Mouse (Mus musculus) MEL (cell line): Measurements from ENCODE around the gene Pla2g2c. TPM values are rescaled to one million over a fixed set of nuclear protein-coding genes. Genes with fewer than 3 reads are reported as not detected.

Experiments used
- DNase-seq: peaks from one replicate; pipeline ENCODE4 v3.0.0; 2011; ENCODE audit warnings: low read depth, low spot score
- H3K27ac ChIP-seq: 2 replicates; pipeline ENCODE4 v1.5.1; 2012; ENCODE audit warnings: low read depth, mild to moderate bottlenecking, control low read depth, low read length, moderate library complexity; ENCODE audit not compliant: control insufficient read depth
- H3K27me3 ChIP-seq, 2 experiments: fragments of 150-350 bp in 1 of 2; sonication (generic) in 1 of 2; 2 replicates each; pipeline ENCODE4 v1.6.1; 2012; ENCODE audit warnings: low read length in 2 of 2, mild to moderate bottlenecking in 2 of 2, improper control_type of control experiment in 1 of 2, moderate library complexity in 1 of 2; ENCODE audit not compliant: insufficient read depth in 2 of 2, control insufficient read depth in 1 of 2
- H3K36me3 ChIP-seq, 2 experiments: 2 replicates each; pipeline ENCODE4 v1.6.1; 2012 to 2014; ENCODE audit warnings: low read length in 2 of 2, improper control_type of control experiment in 1 of 2, inconsistent platforms in 1 of 2, mild to moderate bottlenecking in 1 of 2; ENCODE audit not compliant: insufficient read depth in 2 of 2, control insufficient read depth in 1 of 2
- H3K4me1 ChIP-seq, 2 experiments: fragments of 150-350 bp in 1 of 2; sonication (generic) in 1 of 2; 2 replicates each; pipeline ENCODE4 v1.6.1; 2012; ENCODE audit warnings: low read length in 2 of 2, improper control_type of control experiment in 1 of 2, mild to moderate bottlenecking in 1 of 2; ENCODE audit not compliant: insufficient read depth in 2 of 2, control insufficient read depth in 1 of 2
- H3K4me3 ChIP-seq, 2 experiments: fragments of 150-350 bp in 1 of 2; sonication (generic) in 1 of 2; 2 replicates each; pipeline ENCODE4 v1.5.1; 2012; ENCODE audit warnings: low read depth in 2 of 2, low read length in 2 of 2, mild to moderate bottlenecking in 2 of 2, moderate library complexity in 2 of 2, control low read depth in 1 of 2, improper control_type of control experiment in 1 of 2; ENCODE audit not compliant: control insufficient read depth in 1 of 2, insufficient read depth in 1 of 2
- H3K79me2 ChIP-seq: 2 replicates; pipeline ENCODE4 v1.6.1; 2012; ENCODE audit warnings: mild to moderate bottlenecking, low read length, moderate library complexity; ENCODE audit not compliant: control insufficient read depth, poor library complexity, insufficient read depth
- H3K9ac ChIP-seq: 2 replicates; pipeline ENCODE4 v1.6.1; 2012; ENCODE audit warnings: low read depth, mild to moderate bottlenecking, control low read depth, low read length, moderate library complexity; ENCODE audit not compliant: control insufficient read depth, poor library complexity, severe bottlenecking
- H3K9me3 ChIP-seq: fragments of 150-350 bp; sonication (generic); replicated peaks from 2 replicates; pipeline ENCODE4 v1.6.1; 2012; ENCODE audit warnings: mild to moderate bottlenecking, low read length, improper control_type of control experiment, moderate library complexity; ENCODE audit not compliant: insufficient read depth
- BHLHE40 ChIP-seq: IDR thresholded peaks from 2 replicates; pipeline ENCODE4 v1.6.1; 2012; ENCODE audit warnings: low read depth, mild to moderate bottlenecking, inconsistent platforms, low read length, improper control_type of control experiment, borderline replicate concordance
- CHD1 ChIP-seq: IDR thresholded peaks from 2 replicates; pipeline ENCODE4 v1.6.1; 2012; ENCODE audit warnings: low read depth, mild to moderate bottlenecking, inconsistent platforms, low read length, improper control_type of control experiment
- CHD2 ChIP-seq: IDR thresholded peaks from 2 replicates; pipeline ENCODE4 v1.6.1; 2011; ENCODE audit warnings: low read length, improper control_type of control experiment
- ELF1 ChIP-seq: IDR thresholded peaks from 2 replicates; pipeline ENCODE4 v1.6.1; 2014; ENCODE audit warnings: low read depth, mild to moderate bottlenecking, inconsistent platforms, low read length, improper control_type of control experiment, moderate library complexity
- EP300 ChIP-seq, 2 experiments: IDR thresholded peaks; 2 replicates each; pipeline ENCODE4 v1.6.1; 2011; ENCODE audit warnings: improper control_type of control experiment in 2 of 2, low read length in 2 of 2, low read depth in 1 of 2, mild to moderate bottlenecking in 1 of 2
- ETS1 ChIP-seq: IDR thresholded peaks from 2 replicates; pipeline ENCODE4 v1.6.1; 2012; ENCODE audit warnings: low read depth, mild to moderate bottlenecking, inconsistent platforms, low read length, improper control_type of control experiment, moderate library complexity
- MAZ ChIP-seq: IDR thresholded peaks from 2 replicates; pipeline ENCODE4 v1.6.1; 2012; ENCODE audit warnings: low read depth, mild to moderate bottlenecking, inconsistent platforms, low read length, improper control_type of control experiment
- MEF2A ChIP-seq: IDR thresholded peaks from 2 replicates; pipeline ENCODE4 v1.6.1; 2014; ENCODE audit warnings: low read depth, mild to moderate bottlenecking, inconsistent platforms, low read length, improper control_type of control experiment; ENCODE audit not compliant: poor library complexity, insufficient replicate concordance, severe bottlenecking; ENCODE audit errors: extremely low read depth
- MYB ChIP-seq: IDR thresholded peaks from 2 replicates; pipeline ENCODE4 v1.6.1; 2011; ENCODE audit warnings: mild to moderate bottlenecking, low read depth, low read length, improper control_type of control experiment
- NELFE ChIP-seq: IDR thresholded peaks from 2 replicates; pipeline ENCODE4 v1.6.1; 2011; ENCODE audit warnings: low read depth, low read length, improper control_type of control experiment
- NRF1 ChIP-seq: IDR thresholded peaks from 2 replicates; pipeline ENCODE4 v1.6.1; 2014; ENCODE audit warnings: low read depth, mild to moderate bottlenecking, inconsistent platforms, low read length, improper control_type of control experiment, moderate library complexity; ENCODE audit not compliant: poor library complexity, insufficient read depth, severe bottlenecking
- POLR2AphosphoS2 ChIP-seq: IDR thresholded peaks from 2 replicates; pipeline ENCODE4 v1.6.1; 2011; ENCODE audit warnings: low read length, improper control_type of control experiment
- POLR2AphosphoS5 ChIP-seq: IDR thresholded peaks from 2 replicates; pipeline ENCODE4 v1.6.1; 2012; ENCODE audit warnings: low read depth, borderline replicate concordance, mild to moderate bottlenecking, inconsistent platforms, low read length, moderate library complexity, mixed read lengths
- RAD21 ChIP-seq: IDR thresholded peaks from 2 replicates; pipeline ENCODE4 v1.6.1; 2011; ENCODE audit warnings: mild to moderate bottlenecking, low read depth, low read length, improper control_type of control experiment
- RCOR1 ChIP-seq: IDR thresholded peaks from 2 replicates; pipeline ENCODE4 v1.6.1; 2012; ENCODE audit warnings: low read depth, mild to moderate bottlenecking, inconsistent platforms, low read length, improper control_type of control experiment
- TCF12 ChIP-seq: IDR thresholded peaks from 2 replicates; pipeline ENCODE4 v1.6.1; 2014; ENCODE audit warnings: low read depth, mild to moderate bottlenecking, inconsistent platforms, low read length, improper control_type of control experiment, moderate library complexity
- USF1 ChIP-seq: IDR thresholded peaks from 2 replicates; pipeline ENCODE4 v1.6.1; 2014; ENCODE audit warnings: low read depth, mild to moderate bottlenecking, inconsistent platforms, low read length, improper control_type of control experiment, moderate library complexity
- ZC3H11A ChIP-seq: IDR thresholded peaks from 2 replicates; pipeline ENCODE4 v1.6.1; 2012; ENCODE audit warnings: low read depth, mild to moderate bottlenecking, inconsistent platforms, low read length, improper control_type of control experiment
- ZKSCAN1 ChIP-seq: IDR thresholded peaks from 2 replicates; pipeline ENCODE4 v1.6.1; 2012; ENCODE audit warnings: low read depth, mild to moderate bottlenecking, inconsistent platforms, low read length, improper control_type of control experiment, moderate library complexity
- polyA plus RNA-seq, 2 experiments: library from polyadenylated mRNA; stranded (reverse) in 1 of 2; unstranded in 1 of 2; fragments of >175 nt in 1 of 2; fragments of >200 nt in 1 of 2; gene quantifications; 2 replicates each; pipeline versions ENCODE4 v1.2.1 to v1.2.4; 2012; ENCODE audit warnings: low replicate concordance in 2 of 2, low read depth in 1 of 2; ENCODE audit not compliant: insufficient read length in 2 of 2, insufficient read depth in 1 of 2, missing spikeins in 1 of 2
- total RNA-seq: library from RNA; depleted of rRNA; stranded (reverse); fragments of 300-350 nt; gene quantifications from 2 replicates; pipeline ENCODE4 v1.2.3, GENCODE M21; 2012

Pla2g2c gene
- total and polyA plus RNA-seq, 3 experiments: not detected

- DNase-seq: no peak
- H3K27ac ChIP-seq: no peak overlapping the region
- no peaks in the 10 kb centered on the region for H3K36me3 ChIP-seq
- no peaks in the 10 kb centered on the region for H3K27me3 ChIP-seq
- H3K79me2 ChIP-seq: no peaks in the 10 kb centered on the region
- H3K4me3 ChIP-seq: no peak overlapping the region
- no peaks in the 10 kb centered on the region for H3K4me1 ChIP-seq
- H3K9me3 ChIP-seq: no peaks in the 10 kb centered on the region
- TF ChIP-seq BHLHE40: no peak
- TF ChIP-seq NELFE: no peak
- no peak for TF ChIP-seq ZC3H11A
- no peak for TF ChIP-seq TCF12
- TF ChIP-seq RAD21: no peak
- no peak for TF ChIP-seq CHD1
- no peak for TF ChIP-seq EP300 (IDR thresholded peaks at IDR 0.05; ENCODE audit: low read depth in 1 of 2, low read length in 2 of 2)
- no peak for TF ChIP-seq NRF1
- no peak for TF ChIP-seq ETS1
- TF ChIP-seq MEF2A: no peak
- no peak for TF ChIP-seq CHD2
- TF ChIP-seq MAZ: no peak
- TF ChIP-seq RCOR1: no peak
- TF ChIP-seq ZKSCAN1: no peak
- TF ChIP-seq ELF1: no peak
- H3K9ac ChIP-seq: no peak overlapping the region
Measured at GRCm38 (mm10) chr4:138704169-138704568, 20.4 kb upstream of the Pla2g2c start.

- Histone ChIP-seq H3K9me3 (no peaks in the 10 kb centered on the region), H3K9ac (no peak overlapping the region), H3K4me1 (no peaks in the 10 kb centered on the region), H3K36me3 (no peaks in the 10 kb centered on the region), H3K79me2 (no peaks in the 10 kb centered on the region), H3K4me3 (no peak overlapping the region), H3K27me3 (no peaks in the 10 kb centered on the region), H3K27ac (no peak overlapping the region)
- TF ChIP-seq POLR2AphosphoS2: no peak
- TF ChIP-seq POLR2AphosphoS5: no peak
- no peak for TF ChIP-seq ETS1
- TF ChIP-seq USF1: no peak
- no peak for TF ChIP-seq NELFE
- TF ChIP-seq MYB: no peak
- no peak for TF ChIP-seq EP300 (IDR thresholded peaks at IDR 0.05; ENCODE audit: low read depth in 1 of 2, low read length in 2 of 2)
- DNase-seq: no peak
Measured at GRCm38 (mm10) chr4:138706620-138707019, 18.0 kb upstream of the Pla2g2c start.
